Mouse (Mus musculus) CH12.LX (cell line): ENCODE measurements around the gene Sgf29. TPM values are rescaled to one million over a fixed set of nuclear protein-coding genes. Genes with fewer than 3 reads are reported as not detected.

Experiments used
- DNase-seq: peaks from one replicate; pipeline ENCODE4 v3.0.0-alpha.2; 2013; ENCODE audit errors: extremely low read depth
- H3K27ac ChIP-seq: 2 replicates; pipeline ENCODE4 v1.5.1; 2012; ENCODE audit warnings: low read depth, mild to moderate bottlenecking, control low read depth, moderate library complexity; ENCODE audit not compliant: insufficient read depth
- H3K27me3 ChIP-seq: replicated peaks from 2 replicates; pipeline ENCODE3; 2012; ENCODE audit warnings: inconsistent platforms
- H3K36me3 ChIP-seq, 2 experiments: replicated peaks in 1 of 2; 2 replicates each; pipeline versions ENCODE3 to v1.6.1; 2012; ENCODE audit warnings: inconsistent platforms in 1 of 2, low read length in 1 of 2, mild to moderate bottlenecking in 1 of 2, mixed read lengths in 1 of 2, moderate library complexity in 1 of 2; ENCODE audit not compliant: control insufficient read depth in 1 of 2, insufficient read depth in 1 of 2
- H3K4me1 ChIP-seq, 2 experiments: 2 replicates each; pipeline ENCODE4 v1.6.1; 2012; ENCODE audit warnings: inconsistent platforms in 1 of 2, moderate library complexity in 1 of 2; ENCODE audit not compliant: insufficient read depth in 2 of 2, control insufficient read depth in 1 of 2
- H3K4me2 ChIP-seq: 2 replicates; pipeline ENCODE4 v1.6.1; 2012; ENCODE audit warnings: low read depth, mild to moderate bottlenecking, control low read depth; ENCODE audit not compliant: poor library complexity, insufficient read depth, severe bottlenecking
- H3K4me3 ChIP-seq, 3 experiments: fragments of 150-350 bp in 1 of 3; sonication (generic) in 1 of 3; replicated peaks in 1 of 3; 2 replicates each; pipeline versions ENCODE3 to v1.5.1; 2011 to 2012; ENCODE audit warnings: low read depth in 2 of 3, low read length in 2 of 3, mild to moderate bottlenecking in 2 of 3, moderate library complexity in 2 of 3, control low read depth in 1 of 3, improper control_type of control experiment in 1 of 3, inconsistent platforms in 1 of 3, mixed read lengths in 1 of 3; ENCODE audit not compliant: poor library complexity in 1 of 3
- H3K79me2 ChIP-seq: replicated peaks from 2 replicates; pipeline ENCODE4 v1.6.1; 2012; ENCODE audit warnings: mild to moderate bottlenecking, moderate library complexity; ENCODE audit not compliant: control insufficient read depth, poor library complexity, insufficient read depth, severe bottlenecking; ENCODE audit errors: extremely low read depth
- H3K9ac ChIP-seq: 2 replicates; pipeline ENCODE4 v1.6.1; 2012; ENCODE audit warnings: low read depth, mild to moderate bottlenecking, control low read depth, moderate library complexity; ENCODE audit not compliant: insufficient read depth
- H3K9me3 ChIP-seq: replicated peaks from 2 replicates; pipeline ENCODE3; 2012; ENCODE audit warnings: low read length, inconsistent platforms, mixed read lengths
- CHD2 ChIP-seq: IDR thresholded peaks from 2 replicates; pipeline ENCODE4 v1.6.1; 2011; ENCODE audit warnings: low read length, improper control_type of control experiment
- CTCF ChIP-seq, 2 experiments: IDR thresholded peaks in 1 of 2; conservative IDR thresholded peaks in 1 of 2; 2 replicates each; pipeline ENCODE4 v1.5.1; 2011 to 2012; ENCODE audit warnings: low read depth in 2 of 2, low read length in 2 of 2, improper control_type of control experiment in 1 of 2, inconsistent platforms in 1 of 2, mild to moderate bottlenecking in 1 of 2, moderate library complexity in 1 of 2
- EP300 ChIP-seq: IDR thresholded peaks from 2 replicates; pipeline ENCODE4 v1.6.1; 2011; ENCODE audit warnings: low read length, improper control_type of control experiment
- ETS1 ChIP-seq: conservative IDR thresholded peaks from 2 replicates; pipeline ENCODE4 v1.6.1; 2012; ENCODE audit warnings: low read depth, mild to moderate bottlenecking, inconsistent platforms, low read length, improper control_type of control experiment, moderate library complexity
- GABPA ChIP-seq: IDR thresholded peaks from 2 replicates; pipeline ENCODE4 v1.6.1; 2012; ENCODE audit warnings: low read depth, low read length, improper control_type of control experiment, inconsistent platforms; ENCODE audit not compliant: insufficient replicate concordance
- JUN ChIP-seq: IDR thresholded peaks from 2 replicates; pipeline ENCODE4 v1.6.1; 2011; ENCODE audit warnings: low read depth, mild to moderate bottlenecking, low read length, improper control_type of control experiment, moderate library complexity; ENCODE audit not compliant: insufficient read depth
- JUND ChIP-seq: conservative IDR thresholded peaks from 2 replicates; pipeline ENCODE4 v1.6.1; 2011; ENCODE audit warnings: low read depth, low read length, improper control_type of control experiment
- KAT2A ChIP-seq: IDR thresholded peaks from 2 replicates; pipeline ENCODE4 v1.6.1; 2012; ENCODE audit warnings: low read length, improper control_type of control experiment, inconsistent platforms; ENCODE audit not compliant: insufficient replicate concordance
- MAFK ChIP-seq: IDR thresholded peaks from 2 replicates; pipeline ENCODE4 v1.6.1; 2011; ENCODE audit warnings: low read length, improper control_type of control experiment; ENCODE audit not compliant: insufficient replicate concordance
- MAZ ChIP-seq: IDR thresholded peaks from 2 replicates; pipeline ENCODE4 v1.6.1; 2012; ENCODE audit warnings: low read depth, mild to moderate bottlenecking, inconsistent platforms, low read length, improper control_type of control experiment, moderate library complexity
- MEF2A ChIP-seq: IDR thresholded peaks from 2 replicates; pipeline ENCODE4 v1.6.1; 2014; ENCODE audit warnings: low read depth, mild to moderate bottlenecking, inconsistent platforms, low read length, improper control_type of control experiment, borderline replicate concordance
- NELFE ChIP-seq: IDR thresholded peaks from 2 replicates; pipeline ENCODE4 v1.6.1; 2011; ENCODE audit warnings: low read depth, low read length, improper control_type of control experiment
- NRF1 ChIP-seq: IDR thresholded peaks from 2 replicates; pipeline ENCODE4 v1.6.1; 2014; ENCODE audit warnings: low read depth, mild to moderate bottlenecking, inconsistent platforms, low read length, improper control_type of control experiment, moderate library complexity
- RAD21 ChIP-seq: IDR thresholded peaks from 2 replicates; pipeline ENCODE4 v1.6.1; 2011; ENCODE audit warnings: low read depth, mild to moderate bottlenecking, low read length, improper control_type of control experiment, moderate library complexity
- RCOR1 ChIP-seq: conservative IDR thresholded peaks from 2 replicates; pipeline ENCODE4 v1.6.1; 2012; ENCODE audit warnings: low read depth, mild to moderate bottlenecking, inconsistent platforms, low read length, improper control_type of control experiment
- SIN3A ChIP-seq: IDR thresholded peaks from 2 replicates; pipeline ENCODE4 v1.6.1; 2012; ENCODE audit warnings: low read length, improper control_type of control experiment, inconsistent platforms
- USF2 ChIP-seq: conservative IDR thresholded peaks from 2 replicates; pipeline ENCODE4 v1.6.1; 2011; ENCODE audit warnings: low read depth, low read length, improper control_type of control experiment
- ZC3H11A ChIP-seq: IDR thresholded peaks from 2 replicates; pipeline ENCODE4 v1.6.1; 2012; ENCODE audit warnings: low read depth, mild to moderate bottlenecking, inconsistent platforms, low read length, improper control_type of control experiment
- ZKSCAN1 ChIP-seq: IDR thresholded peaks from 2 replicates; pipeline ENCODE4 v1.6.1; 2012; ENCODE audit warnings: low read depth, inconsistent platforms, low read length, improper control_type of control experiment, borderline replicate concordance
- ZNF384 ChIP-seq: IDR thresholded peaks from 2 replicates; pipeline ENCODE4 v1.6.1; 2012; ENCODE audit warnings: low read depth, low read length, improper control_type of control experiment, inconsistent platforms
- dilution Hi-C: fragments of 300-500 bp; cut with MboI; formaldehyde crosslinking; loops from 2 replicates; pipeline ENCODE4 v1.14.3; 2020; ENCODE audit warnings: low sequenced_read_pairs; ENCODE audit not compliant: extremely low pct_unique_long_range_greater_than_20kb, extremely low pct_ligation_motif_present
- in situ Hi-C: fragments of 300-500 bp; cut with MboI; formaldehyde crosslinking; loops from 3 replicates; pipeline ENCODE4 v1.14.3; 2019; ENCODE audit warnings: low sequenced_read_pairs, low pct_ligation_motif_present, low pct_unique_long_range_greater_than_20kb, mixed read lengths
- polyA plus RNA-seq: library from polyadenylated mRNA; unstranded; fragments of >175 nt; gene quantifications from 2 replicates; pipeline ENCODE4 v1.2.1, GENCODE M21; 2012; ENCODE audit warnings: low read depth; ENCODE audit not compliant: insufficient read length
- total RNA-seq, 2 experiments: library from RNA; depleted of rRNA; stranded (reverse); fragments of 300-350 nt in 1 of 2; fragments of >200 nt in 1 of 2; gene quantifications; 2 replicates each; pipeline ENCODE4 v1.2.3; 2012 to 2014

Gene Sgf29
- total and polyA plus RNA-seq, 3 experiments, result 20.5 to 71.7 (median 55.6) TPM

- dilution Hi-C loops (no loop called here), in situ Hi-C loops (no loop called here)
- H3K4me1 ChIP-seq, result peaks cover 0 to 24% of the 10 kb centered on the region in 2 experiments; a peak in 2 of 4 replicates
- no peaks in the 10 kb centered on the region for H3K27me3 ChIP-seq
- no peak overlapping the region for H3K4me3 ChIP-seq
- no peak for DNase-seq
- TF ChIP-seq CHD2, result no peak
- no peak for TF ChIP-seq EP300
- TF ChIP-seq MAFK, result no peak
- TF ChIP-seq RAD21, result no peak
- TF ChIP-seq MAZ, result no peak
- no peak for TF ChIP-seq CTCF (conservative IDR thresholded peaks at IDR 0.05 in 1 of 2, IDR thresholded peaks at IDR 0.05 in 1 of 2; ENCODE audit: low read depth in 2 of 2, low read length in 2 of 2)
- no peak for TF ChIP-seq USF2
- no peak for TF ChIP-seq ZC3H11A
- no peak for TF ChIP-seq JUND
- no peak for TF ChIP-seq NELFE
- no peak for TF ChIP-seq NRF1
- TF ChIP-seq KAT2A, result no peak
- TF ChIP-seq MEF2A, result no peak
- no peak for TF ChIP-seq ETS1
- TF ChIP-seq SIN3A, result no peak
- no peak overlapping the region for H3K4me2 ChIP-seq
- peaks cover 70 to 93% of the 10 kb centered on the region in 2 experiments for H3K36me3 ChIP-seq
- no peaks in the 10 kb centered on the region for H3K9me3 ChIP-seq
- no peaks in the 10 kb centered on the region for H3K79me2 ChIP-seq
- H3K27ac ChIP-seq, result no peak overlapping the region
- H3K9ac ChIP-seq, result no peak overlapping the region
Measured at GRCm38 (mm10) chr7:126668452-126668851, 19.3 kb downstream of the Sgf29 start.

GRCm38 (mm10) chr7:126670152-126670551 lies 21.0 kb downstream of the Sgf29 start:
- Histone ChIP-seq H3K9me3 (no peaks in the 10 kb centered on the region), H3K4me2 (no peak overlapping the region), H3K36me3 (peaks cover 57 to 82% of the 10 kb centered on the region in 2 experiments), H3K4me1 (peaks cover 4 to 40% of the 10 kb centered on the region in 2 experiments), H3K27ac (no peak overlapping the region), H3K79me2 (no peaks in the 10 kb centered on the region), H3K27me3 (no peaks in the 10 kb centered on the region), H3K9ac (no peak overlapping the region), H3K4me3 (no peak overlapping the region)
- dilution Hi-C loops (no loop called here), in situ Hi-C loops (no loop called here)
- TF ChIP-seq KAT2A (no peak), ZNF384 (no peak), NELFE (no peak), ETS1 (no peak), JUN (no peak), RCOR1 (no peak), USF2 (no peak), SIN3A (no peak), GABPA (no peak), ZKSCAN1 (no peak)
- DNase-seq, result no peak
